Mouse (Mus musculus): ENCODE data around the gene Tmem139.

Tmem139 gene

DNA sequence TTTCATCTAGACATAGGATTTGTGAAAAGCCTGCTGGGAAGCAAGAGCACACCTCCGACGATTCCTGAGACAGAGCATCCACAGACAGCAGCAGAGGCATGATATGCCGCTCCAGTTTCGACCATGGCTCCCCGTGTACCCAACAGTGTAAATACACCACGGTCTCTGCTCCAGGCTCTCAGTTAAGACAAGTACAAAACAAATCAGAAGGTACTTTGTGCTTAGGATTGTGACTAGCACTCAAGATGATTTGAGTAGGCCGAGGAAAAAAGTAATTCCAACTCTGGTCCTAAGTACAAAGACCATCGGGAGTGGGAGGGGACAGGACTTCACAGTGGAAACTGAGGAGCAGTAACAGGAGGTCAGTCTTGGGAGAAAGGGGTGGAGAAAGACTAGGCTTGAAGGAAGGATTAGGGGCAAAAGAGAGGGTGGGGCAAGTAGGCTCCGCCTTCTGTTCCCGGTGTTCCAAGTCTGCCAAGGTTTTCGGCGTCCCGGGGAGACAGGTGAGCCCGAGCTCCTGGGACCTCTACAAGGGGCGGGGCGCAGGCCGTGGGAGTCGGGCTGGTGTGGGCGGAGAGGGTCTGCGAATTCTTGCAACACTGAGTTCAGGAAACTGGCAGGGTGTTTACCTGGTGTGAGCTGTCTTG, at the start of gene Tmem139:
TSS of gene Tmem139 (plus strand) at position 447 of the 647 bp plus-strand sequence.
- peak; percentile 69 for DNase-seq

DNA sequence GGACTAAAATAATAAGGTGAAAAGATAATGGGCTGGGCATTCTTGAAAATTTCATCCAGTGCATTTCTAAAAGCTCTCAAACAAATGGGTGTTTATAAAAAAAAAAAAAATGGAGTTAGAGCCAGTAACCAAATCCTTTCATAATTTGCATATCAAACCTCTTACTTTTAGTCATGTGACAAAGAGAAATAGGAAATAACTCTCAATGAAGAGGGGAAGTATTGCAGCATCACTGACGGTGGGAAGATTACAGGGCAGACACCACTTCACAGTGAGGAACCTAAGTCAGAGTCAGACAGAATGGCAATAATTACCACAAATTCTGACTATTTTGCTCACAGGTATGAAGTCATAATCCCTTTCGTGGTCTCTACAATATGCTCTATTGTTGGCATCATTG, 46.7 kb upstream of the Tmem139 start, which contains the start of gene Tas2r144:
TSS of gene Tas2r144 (plus strand) at position 301 of the 400 bp plus-strand sequence.
- DNase-seq, result no peak

DNA sequence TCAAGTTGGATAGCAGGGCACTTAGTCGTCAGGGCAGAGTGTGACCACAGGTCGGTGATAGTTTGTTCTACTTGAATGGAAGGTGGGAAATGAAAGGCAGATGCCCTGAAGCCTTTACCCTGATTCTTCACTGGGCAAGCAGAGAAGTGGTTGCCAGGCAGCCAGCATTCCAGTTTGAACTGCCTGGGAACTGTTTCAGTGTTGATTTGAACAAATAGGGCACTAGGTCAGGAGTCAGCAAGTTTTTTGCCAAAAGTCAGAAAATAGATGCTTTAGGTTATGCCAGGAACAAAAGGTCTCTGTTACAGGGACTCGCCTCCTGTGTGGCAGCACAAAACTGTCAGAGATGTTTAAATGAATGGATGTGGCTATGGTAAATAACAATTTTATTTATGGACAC, 39.5 kb upstream of the Tmem139 start:
- peak; percentile 29 for DNase-seq

DNA sequence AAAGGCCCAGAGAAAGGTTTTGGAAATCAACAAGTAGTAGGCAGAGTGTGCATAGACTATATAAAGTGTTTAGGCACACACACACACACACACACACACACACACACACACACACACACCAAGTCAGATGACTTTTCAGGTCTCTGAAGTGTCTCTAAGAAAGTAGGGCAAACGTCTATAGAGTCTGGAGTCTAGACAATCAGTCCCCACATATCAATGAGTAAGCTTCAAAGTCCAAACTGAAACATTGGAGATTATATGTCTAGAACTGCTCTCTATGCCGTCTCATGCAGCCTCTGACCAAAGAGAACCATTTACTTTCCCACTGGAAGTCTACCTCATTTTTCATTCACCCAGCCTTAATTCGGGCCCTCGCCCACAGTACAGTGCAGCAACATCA, 36.7 kb upstream of the Tmem139 start:
- DNase-seq, result no peak

DNA sequence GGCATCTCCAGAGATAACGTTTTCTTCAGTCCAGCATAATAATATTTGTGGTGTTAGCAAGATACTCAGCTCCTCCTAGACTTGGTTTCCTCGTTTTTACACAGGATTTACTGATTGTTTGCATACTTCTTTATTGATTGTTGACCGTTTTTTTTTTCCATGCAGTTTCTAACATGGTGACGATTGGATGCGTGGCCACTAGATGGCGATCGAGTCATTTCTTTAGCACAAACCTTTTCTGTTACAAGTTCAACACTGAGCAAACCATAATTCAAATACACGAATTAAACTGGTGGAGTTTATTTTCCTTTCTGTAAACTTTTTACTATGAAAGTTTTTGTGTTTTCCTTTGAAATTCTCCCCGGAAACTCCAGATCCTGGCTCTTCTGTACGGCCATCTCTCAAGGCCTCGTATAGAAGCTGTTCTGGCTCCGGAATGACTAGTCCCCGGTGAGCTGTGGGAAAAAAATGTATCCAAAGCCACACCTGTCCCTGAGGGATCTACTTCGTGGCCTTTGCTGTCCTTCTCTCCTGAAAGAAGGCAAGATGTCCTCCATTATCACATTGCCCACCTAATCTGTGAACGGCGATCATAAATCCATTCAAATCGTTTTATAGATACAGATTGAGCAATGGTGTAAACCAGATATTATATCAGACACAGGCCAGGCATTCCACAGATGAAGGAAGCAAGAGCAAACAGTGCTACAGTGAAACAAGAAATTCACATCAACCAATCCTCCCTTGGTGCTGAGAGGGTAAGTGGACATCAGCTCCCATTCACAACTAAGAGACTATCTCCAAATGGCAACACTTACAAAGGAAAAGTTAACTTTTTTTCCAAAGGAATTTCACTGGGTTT, 34.3 kb upstream of the Tmem139 start:
- peak; percentile 70 for DNase-seq

DNA sequence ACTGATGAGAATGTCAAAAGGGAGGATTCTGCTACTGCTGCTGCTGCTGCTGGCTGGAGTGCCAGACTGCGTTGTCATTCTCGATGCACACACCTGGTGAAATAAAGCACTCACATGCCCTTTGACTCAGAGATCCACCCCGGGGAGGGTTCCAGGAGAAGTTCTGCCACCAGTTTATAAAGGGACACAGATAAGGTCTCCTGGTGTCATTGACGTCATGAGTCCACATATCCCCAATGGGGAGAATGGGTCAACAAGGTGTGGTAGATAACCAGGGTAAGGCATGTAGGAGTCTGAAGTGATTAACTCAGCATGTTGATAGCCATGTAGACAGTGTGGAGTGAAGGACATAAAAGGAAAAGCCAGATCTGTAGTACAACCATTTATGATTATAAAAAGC, 32.2 kb upstream of the Tmem139 start:
- DNase-seq, result no peak

DNA sequence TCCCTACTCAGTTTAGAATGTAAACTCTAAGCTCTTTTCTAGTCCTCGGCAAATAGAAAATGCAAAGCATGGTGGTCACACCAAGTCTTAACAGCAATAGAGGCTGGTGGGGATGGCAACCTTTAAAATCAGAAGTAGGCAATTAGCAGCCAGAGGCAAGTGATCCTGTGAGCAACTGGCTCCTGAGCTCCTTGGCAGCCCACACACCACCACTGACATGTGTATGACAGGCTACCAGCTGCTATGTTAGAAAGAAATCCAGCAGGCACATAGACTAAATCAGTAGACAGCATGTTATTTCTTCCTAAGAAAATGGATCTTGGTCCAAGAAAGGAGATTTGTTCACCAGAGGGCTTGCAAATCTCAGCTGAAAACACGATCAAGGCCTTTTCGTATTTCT, 30.6 kb upstream of the Tmem139 start:
- no peak for DNase-seq

DNA sequence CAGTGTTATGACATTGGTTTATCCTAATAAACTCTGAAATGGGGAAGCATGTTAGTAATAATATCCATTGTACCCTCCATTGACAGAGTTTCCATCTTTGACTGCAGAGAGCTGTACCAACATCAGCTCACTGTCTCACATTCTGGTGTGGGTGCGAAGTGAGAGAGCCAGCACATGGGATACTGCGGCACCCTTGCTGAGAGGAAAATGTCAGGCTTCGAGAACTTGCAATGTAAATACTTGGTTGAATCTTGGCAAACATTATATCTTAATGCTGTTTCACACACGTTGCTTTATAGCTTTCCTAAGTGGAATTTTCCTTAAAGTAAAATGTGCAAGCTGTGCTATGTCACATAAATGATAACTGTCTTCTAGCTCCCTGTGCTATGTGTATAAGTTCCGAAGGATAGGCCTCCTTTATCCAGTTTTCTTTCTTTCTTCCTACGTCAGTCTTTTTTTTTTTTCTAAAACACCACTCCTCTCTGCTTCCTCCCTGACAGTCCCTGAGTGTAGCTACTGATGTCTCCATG, 24.4 kb upstream of the Tmem139 start:
- no peak for DNase-seq

DNA sequence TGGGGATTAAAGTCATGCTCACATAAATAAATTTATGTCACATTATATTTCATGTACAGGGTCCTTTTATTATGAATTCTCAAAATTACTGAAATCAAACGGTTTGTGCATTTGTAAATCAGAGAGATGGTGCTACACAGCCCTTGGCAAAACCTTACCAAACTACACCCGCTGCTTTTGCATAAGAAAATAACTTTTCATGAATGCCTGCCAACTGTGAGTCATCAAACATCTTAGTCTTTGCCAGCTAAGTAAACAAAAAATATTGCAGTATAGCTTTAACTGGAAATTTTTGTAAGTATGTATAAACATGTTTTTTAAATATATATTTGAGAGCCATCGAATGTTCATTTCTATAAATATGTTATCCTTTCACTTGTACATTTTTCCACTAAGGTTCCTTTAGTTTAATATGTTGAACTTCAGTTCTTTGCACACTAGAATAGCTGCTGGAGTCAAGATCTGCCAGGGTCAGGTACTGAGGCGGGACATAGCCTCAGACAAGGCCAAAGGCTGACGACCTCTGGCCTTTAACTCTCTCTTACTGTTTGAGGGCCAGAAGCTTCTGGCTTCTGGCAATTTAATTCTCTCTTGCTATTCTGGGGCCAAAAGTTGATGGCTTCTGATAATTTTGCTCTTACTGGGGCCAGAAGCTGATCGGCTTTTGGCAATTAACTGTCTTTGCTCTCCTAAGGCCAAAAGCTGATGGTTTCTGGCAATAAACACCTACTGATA, 20.3 kb upstream of the Tmem139 start:
- DNase-seq, result no peak

DNA sequence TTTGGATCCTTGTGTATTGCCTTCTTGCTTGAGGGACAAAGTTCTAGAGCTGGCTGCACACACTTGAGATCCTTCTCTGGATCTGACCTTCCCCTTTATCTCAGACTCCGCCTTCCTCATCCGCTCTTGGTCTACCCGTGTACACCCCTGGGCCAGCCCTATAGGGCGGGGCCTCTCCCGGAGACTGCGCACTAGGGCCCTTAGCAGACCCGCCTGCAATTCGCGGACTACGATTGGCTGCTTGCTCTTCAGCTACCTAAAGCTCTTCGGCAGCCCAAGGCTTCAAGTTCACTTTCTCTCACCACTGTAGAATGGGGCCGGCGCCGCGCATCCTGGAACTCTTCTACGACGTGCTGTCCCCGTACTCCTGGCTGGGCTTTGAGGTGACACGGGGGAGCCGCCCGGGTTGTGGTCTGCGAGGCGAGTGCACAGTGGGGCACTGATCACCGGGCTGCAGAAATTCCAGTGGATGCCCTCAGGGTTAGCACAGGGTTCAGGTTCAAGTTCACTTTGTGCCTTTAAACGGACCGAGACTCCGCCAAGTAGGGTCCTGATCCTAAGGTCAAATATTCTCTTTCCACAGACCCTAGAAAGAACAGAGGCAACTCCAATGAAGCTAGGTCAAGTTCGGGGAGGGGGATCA, 15.9 kb upstream of the Tmem139 start, which contains the start of gene Gstk1:
TSS of gene Gstk1 (plus strand) at position 225 of the 643 bp plus-strand sequence.
- peak; percentile 90 for DNase-seq

DNA sequence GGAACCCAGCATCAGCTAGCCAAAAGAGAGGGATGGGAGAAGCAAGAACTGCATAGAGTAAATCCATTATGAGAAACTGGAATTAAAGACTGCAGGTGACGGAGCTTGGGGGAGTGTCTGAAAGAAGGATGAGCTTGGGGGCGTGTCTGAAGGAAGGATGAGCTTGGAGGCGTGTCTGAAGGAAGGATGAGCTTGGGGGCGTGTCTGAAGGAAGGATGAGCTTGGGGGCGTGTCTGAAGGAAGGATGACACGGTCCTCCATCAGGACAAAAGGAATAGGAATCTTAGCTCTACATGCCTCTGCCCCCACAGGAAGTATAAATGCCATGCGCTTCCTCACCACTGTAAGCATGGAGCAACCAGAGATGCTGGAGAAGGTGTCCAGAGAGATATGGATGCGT, 14.6 kb upstream of the Tmem139 start:
- DNase-seq, result peak; percentile 47

DNA sequence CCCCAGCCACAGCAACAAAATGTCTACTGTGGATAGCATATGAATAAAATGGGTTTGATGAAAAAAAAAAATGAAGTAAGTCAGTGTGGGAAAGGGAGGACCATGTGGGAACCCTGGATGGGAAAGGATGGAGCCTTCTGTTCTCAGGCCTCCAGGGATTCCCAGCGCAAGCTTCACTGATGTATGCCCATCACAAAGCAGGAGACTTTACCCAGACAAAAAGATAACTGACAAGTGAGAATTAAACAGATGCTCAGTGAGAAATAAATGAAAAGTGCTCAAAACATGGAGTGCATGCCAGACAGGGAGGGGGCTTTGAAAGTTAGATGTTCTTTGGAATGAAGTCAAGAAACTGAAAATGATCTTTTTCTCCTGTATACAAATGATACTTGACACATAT, 13.8 kb upstream of the Tmem139 start:
- DNase-seq, result no peak

DNA sequence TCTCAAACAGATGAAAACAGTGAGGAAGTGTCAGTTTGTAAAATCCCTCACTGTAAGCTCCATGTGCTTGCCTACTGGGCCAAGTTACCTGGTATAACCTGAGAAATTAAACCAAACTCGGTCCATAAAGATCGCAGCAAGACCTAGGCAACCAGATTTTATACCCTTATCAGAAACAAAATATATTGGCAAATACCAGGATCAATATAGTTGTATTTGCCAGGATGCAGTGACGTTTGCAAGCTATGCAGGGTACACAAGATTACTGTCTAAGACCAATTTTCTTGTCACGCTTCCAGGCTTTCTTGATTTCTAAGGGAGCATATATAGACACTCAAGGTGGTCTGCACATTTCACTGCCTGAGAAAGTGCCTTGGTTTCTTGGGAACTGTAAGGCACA, 10.0 kb upstream of the Tmem139 start:
- DNase-seq, result no peak

DNA sequence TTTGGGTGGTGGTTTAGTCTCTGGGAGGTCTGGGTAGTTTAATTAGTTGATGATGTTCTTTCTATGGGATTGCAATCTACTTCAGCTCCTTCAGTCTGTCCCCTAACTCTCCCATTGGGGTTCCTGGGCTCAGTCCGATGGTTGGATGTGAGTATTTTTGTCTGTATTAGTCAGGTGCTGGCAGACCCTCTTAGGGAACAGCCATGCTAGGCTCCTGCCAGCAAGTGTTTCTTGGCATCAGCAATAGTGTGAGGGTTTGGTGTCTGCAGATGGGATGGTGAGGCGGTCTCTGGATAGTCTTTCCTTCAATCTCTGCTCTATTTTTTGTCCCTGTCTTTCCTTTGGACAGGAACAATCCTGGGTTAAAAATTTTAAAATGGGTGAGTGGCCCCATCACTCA, 8.7 kb upstream of the Tmem139 start:
- no peak for DNase-seq

DNA sequence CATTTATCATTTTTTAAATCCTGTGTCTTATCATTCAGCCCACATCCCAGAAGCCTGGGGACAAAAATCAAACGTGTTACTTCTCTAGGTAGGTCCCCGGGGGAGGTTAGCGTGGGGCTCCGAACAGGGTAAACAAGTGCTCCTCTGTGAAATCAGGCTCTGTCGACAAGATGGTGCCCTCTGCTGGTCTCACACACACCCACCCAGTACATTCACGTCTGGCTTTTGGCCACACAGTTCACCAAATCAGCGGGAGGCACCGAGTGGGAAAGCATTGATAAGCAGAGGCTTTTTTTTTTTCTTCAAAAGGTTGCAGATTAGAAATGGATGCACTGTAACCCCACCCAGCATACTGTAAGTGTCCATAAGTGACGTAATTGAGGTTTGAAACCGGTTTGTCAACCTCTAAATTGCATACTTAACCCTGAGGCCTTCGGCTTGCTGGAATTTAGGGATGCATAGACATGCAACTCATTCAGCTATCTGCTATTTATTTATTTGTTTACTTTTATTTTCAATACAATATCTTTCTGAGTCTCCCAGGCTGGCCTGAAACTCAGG, 4.4 kb upstream of the Tmem139 start:
- DNase-seq, result peak; percentile 74

DNA sequence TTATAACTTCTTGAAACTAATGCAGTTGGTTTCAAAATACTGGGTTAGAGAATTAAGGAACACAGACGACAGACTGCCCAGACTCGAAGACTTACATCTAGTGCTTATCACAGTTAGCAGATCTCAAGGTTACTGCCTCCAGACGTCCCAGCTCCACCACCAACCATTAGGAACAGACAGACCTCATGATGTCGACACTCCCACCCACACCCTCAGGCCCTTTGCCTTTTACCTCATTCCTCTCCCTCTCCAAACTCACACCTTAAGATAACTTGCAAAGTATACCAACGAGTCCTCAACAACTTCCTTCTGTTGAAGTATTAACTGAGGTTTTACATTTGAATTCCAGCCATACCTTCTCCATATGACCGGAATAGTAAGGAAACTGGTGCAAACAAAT, 1.3 kb upstream of the Tmem139 start:
- DNase-seq, result no peak

DNA sequence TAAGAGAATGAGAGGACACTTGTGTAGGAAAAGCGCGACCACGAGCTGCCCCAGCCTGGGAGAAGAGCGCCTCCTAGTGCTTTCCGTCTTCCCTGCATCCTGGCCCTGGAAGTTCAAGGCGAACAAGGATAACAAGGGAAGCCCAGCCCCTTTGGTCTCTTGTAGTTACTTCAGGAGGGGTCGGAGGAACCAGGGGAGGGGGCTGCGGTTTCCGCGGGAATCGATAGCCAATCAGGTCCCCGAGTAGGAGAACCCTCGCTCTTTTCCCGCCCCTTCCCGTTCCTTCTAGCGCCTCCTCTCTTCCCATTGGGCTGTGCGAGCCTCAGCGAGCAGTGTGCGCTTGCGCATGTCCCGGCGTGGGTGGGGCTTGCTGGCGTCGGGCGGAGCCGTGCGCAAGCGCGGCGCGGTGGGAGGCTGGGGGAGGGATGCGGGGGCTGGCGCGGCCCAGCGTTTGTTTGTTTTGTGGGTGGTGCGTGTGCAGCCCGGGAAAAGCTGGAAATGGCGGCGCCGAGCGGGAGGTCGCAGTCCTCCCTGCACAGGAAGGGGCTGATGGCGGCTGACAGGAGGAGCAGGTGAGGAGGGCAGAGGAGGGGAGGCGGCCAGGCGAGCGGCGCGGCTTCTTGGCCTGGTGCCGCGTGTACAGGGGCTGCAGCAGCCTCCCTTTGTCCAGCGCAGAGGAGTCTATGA, 3.0 kb downstream of the Tmem139 start, which contains the start of gene Casp2:
TSS of gene Casp2 (plus strand) at position 360 of the 687 bp plus-strand sequence.
- DNase-seq, result peak; percentile 99

DNA sequence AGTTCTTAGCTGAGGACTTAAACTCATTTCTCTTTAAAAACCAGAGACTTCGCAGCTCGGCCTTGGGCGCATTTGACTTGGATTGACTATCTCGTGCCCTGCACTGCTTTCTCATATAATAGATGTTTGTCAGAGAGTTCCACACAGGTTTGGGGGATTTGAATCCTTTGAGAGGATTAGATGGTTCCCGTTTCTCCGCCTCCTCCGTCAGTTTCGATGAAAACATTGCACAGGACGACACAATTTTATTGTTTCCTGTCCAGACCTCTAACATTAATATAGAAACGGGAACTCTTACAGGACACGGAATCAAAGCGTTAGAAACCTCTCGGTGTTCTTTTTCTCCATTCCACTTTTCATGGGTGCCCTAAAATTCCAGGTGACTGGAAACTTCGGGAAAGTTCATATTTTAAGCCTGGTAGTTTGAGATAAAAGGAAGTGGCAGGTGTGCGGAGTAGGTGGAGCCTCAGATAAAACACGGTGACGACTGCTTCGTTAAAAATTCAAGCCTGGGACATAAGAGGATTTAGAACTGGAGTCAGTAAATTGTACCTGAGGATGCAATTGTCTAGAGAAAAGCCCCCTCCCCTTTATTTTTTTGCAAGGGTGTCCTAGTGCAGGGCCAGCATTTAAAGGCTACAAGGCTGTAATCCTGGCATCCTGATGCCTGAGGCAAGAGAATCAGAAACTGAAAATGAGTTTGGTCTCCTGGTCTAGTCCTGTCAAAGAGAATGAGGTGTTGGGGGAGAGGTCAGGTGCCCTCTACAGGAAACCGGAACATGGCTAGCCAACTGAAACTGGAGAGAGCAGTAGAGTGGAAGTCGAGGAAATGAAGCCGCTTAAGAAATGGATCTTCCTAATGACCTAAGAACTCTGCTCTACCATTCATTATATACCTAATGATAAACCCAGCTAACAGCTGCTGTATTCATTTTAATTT, 3.9 kb downstream of the Tmem139 start:
- no peak for DNase-seq

DNA sequence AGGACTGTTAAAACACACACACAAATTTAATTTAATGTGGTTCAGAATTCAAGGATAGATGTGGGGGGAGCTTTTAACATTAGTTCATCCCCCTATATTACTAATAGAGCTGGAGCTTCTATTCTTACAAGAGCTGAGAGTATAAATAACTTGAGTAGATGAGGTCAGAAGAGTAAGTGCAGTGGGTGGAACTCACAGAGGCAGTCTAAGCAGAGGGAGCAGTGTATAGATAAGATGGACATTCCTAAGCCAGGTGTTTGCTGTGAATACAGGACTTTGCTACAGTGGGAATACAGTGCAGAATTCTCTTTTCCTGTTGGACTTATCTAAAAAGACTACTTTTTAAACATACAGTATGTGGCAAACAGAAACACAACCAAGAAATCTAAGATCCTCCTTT, 9.0 kb downstream of the Tmem139 start:
- no peak for DNase-seq

DNA sequence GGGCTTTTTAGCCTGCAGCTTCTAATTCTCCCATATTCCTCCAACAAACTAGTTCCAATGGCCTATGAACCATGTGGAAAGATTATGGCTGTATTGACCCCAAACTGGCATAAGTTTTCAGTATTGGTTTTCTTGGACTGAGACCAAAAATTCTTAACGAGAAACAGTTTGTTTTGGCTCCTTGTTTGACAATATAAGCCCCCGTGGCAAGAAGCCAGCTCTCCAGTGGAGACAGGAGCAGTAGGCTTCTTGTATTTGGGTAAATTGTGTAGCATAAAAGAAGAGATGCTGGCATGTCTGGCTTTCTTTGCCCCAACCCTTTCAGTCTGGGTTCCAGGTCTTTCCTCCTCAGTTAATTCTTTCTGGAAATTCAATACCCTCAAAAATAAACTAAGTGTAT, 14.4 kb downstream of the Tmem139 start:
- DNase-seq, result peak; percentile 41

Data from kidney, postnatal 14 days (tissue).